Mouse (Mus musculus) layer of hippocampus, postnatal 10 days (tissue): ENCODE data around the gene Ppp1r9a. TPM values are rescaled to one million over a fixed set of nuclear protein-coding genes. Genes with fewer than 3 reads are reported as not detected.

ENCODE experiments used
- DNase-seq, 2 experiments: peaks; one replicate each; pipeline ENCODE4 v3.0.0; 2021; ENCODE audit warnings: low spot score in 2 of 2
- total RNA-seq, 2 experiments: library from RNA; stranded (reverse); gene quantifications; 2 replicates each; pipeline ENCODE4 v1.2.3; 2021

Gene Ppp1r9a
- total RNA-seq, 2 experiments from 2014 or later: 98.2 to 105 TPM

GRCm38 (mm10) chr6:5099842-5100241 lies 197.1 kb downstream of the Ppp1r9a start:
- DNase-seq: no peak

GRCm38 (mm10) chr6:5100347-5100746 lies 197.6 kb downstream of the Ppp1r9a start:
- DNase-seq: no peak

- no peak for DNase-seq
These were observed 200.0 kb downstream of the Ppp1r9a start for GRCm38 (mm10) chr6:5102741-5103140.

- no peak for DNase-seq
These were observed 201.1 kb downstream of the Ppp1r9a start for GRCm38 (mm10) chr6:5103769-5104168.

GRCm38 (mm10) chr6:5104238-5104637 lies 201.5 kb downstream of the Ppp1r9a start:
- DNase-seq: no peak

- DNase-seq: no peak
These were observed 205.8 kb downstream of the Ppp1r9a start for GRCm38 (mm10) chr6:5108494-5108893.

GRCm38 (mm10) chr6:5109925-5110714 lies 207.4 kb downstream of the Ppp1r9a start:
- peak; percentile 89 to 92 for DNase-seq

- no peak for DNase-seq
These were observed 208.0 kb downstream of the Ppp1r9a start for GRCm38 (mm10) chr6:5110715-5111048.

- no peak for DNase-seq
These were observed 210.4 kb downstream of the Ppp1r9a start for GRCm38 (mm10) chr6:5113103-5113502.

- DNase-seq: no peak
These were observed 211.0 kb downstream of the Ppp1r9a start for GRCm38 (mm10) chr6:5113734-5114133.

GRCm38 (mm10) chr6:5114857-5115256 lies 212.1 kb downstream of the Ppp1r9a start:
- no peak for DNase-seq

- no peak for DNase-seq
These were observed 216.6 kb downstream of the Ppp1r9a start for GRCm38 (mm10) chr6:5119181-5119910.

GRCm38 (mm10) chr6:5120229-5120628 lies 217.5 kb downstream of the Ppp1r9a start:
- no peak for DNase-seq

GRCm38 (mm10) chr6:5129364-5130093 lies 226.8 kb downstream of the Ppp1r9a start:
- DNase-seq: no peak

- DNase-seq: no peak
These were observed 232.3 kb downstream of the Ppp1r9a start for GRCm38 (mm10) chr6:5134986-5135385.

GRCm38 (mm10) chr6:5136046-5136445 lies 233.3 kb downstream of the Ppp1r9a start:
- no peak for DNase-seq

GRCm38 (mm10) chr6:5138875-5139631 lies 236.3 kb downstream of the Ppp1r9a start:
- no peak for DNase-seq

GRCm38 (mm10) chr6:5139666-5140065 lies 236.9 kb downstream of the Ppp1r9a start:
- no peak for DNase-seq

GRCm38 (mm10) chr6:5147488-5148142 lies 244.9 kb downstream of the Ppp1r9a start:
- DNase-seq: no peak

- DNase-seq: no peak
These were observed 247.2 kb downstream of the Ppp1r9a start for GRCm38 (mm10) chr6:5149941-5150340.

GRCm38 (mm10) chr6:5151171-5151570 lies 248.5 kb downstream of the Ppp1r9a start:
- no peak for DNase-seq
